Mouse (Mus musculus): ENCODE measurements around the gene Pdlim5. TPM values are rescaled to one million over a fixed set of nuclear protein-coding genes. Genes with fewer than 3 reads are reported as not detected.

Pdlim5 gene
- total RNA-seq, 1 experiment = 38.8 TPM

DNA sequence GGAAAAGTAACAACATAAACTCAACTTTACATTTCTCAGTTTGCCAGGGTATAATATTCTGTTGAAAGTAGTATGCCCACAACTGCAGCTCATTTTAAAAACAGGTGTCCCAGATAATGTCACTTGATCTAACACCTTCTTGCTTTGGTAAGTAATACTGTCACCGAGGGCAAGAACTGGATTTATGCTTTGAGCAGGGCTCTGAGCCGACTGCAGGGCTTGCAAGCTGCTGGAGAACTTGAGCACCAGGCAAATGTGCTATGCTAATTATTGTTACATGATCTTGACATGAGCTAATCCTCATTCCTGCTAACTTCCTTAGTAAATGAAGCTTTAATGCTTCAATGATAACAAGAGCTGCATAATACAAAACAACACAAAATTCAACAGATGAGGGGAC lies 139.1 kb downstream of the Pdlim5 start:
- Histone ChIP-seq H3K9me3 (ENCODE audit: control insufficient read depth, insufficient read depth, low read depth, low read length) (no peaks in the 10 kb centered on the region), H3K9ac (ENCODE audit: insufficient read depth, low read depth, low read length, poor library complexity, severe bottlenecking) (no peak overlapping the region), H3K4me3 (ENCODE audit: insufficient read depth in 1 of 2, low read depth in 1 of 2, low read length in 2 of 2, poor library complexity in 1 of 2, severe bottlenecking in 1 of 2) (no peak overlapping the region), H3K27ac (ENCODE audit: insufficient read depth, low read depth, low read length, poor library complexity, severe bottlenecking) (no peak overlapping the region), H3K4me1 (ENCODE audit: control insufficient read depth in 2 of 2, insufficient read depth in 2 of 2, low read length in 2 of 2, poor library complexity in 1 of 2) (no peaks in the 10 kb centered on the region), H3K36me3 (ENCODE audit: control insufficient read depth, insufficient read depth, low read length, poor library complexity, severe bottlenecking) (no peaks in the 10 kb centered on the region)
- in situ Hi-C loops (cut with MboI; ENCODE audit: low sequenced_read_pairs in 2 of 2, unreplicated experiment in 2 of 2) = loop anchor here in 1 of 2 experiments (25.0 kb wide), 1 partner anchor 394 kb away; no protein-coding TSS in a partner anchor
- no peak for DNase-seq (ENCODE audit: low read depth, low spot score)
- TF ChIP-seq ZC3H11A (IDR thresholded peaks at IDR 0.05; ENCODE audit: borderline replicate concordance, low read depth, low read length) (no peak), HCFC1 (IDR thresholded peaks at IDR 0.05; ENCODE audit: borderline replicate concordance, insufficient read depth, low read length) (no peak), MAFK (IDR thresholded peaks at IDR 0.05; ENCODE audit: insufficient read depth, low read depth, low read length) (no peak), CHD2 (IDR thresholded peaks at IDR 0.05; ENCODE audit: low read depth, low read length) (no peak), ZNF384 (IDR thresholded peaks at IDR 0.05; ENCODE audit: low read depth, low read length) (no peak)

- no peaks in the 10 kb centered on the region for H3K36me3 ChIP-seq (ENCODE audit: control insufficient read depth, insufficient read depth, low read length, poor library complexity, severe bottlenecking)
- no peak overlapping the region for H3K4me3 ChIP-seq (ENCODE audit: insufficient read depth in 1 of 2, low read depth in 1 of 2, low read length in 2 of 2, poor library complexity in 1 of 2, severe bottlenecking in 1 of 2)
- H3K27ac ChIP-seq (ENCODE audit: insufficient read depth, low read depth, low read length, poor library complexity, severe bottlenecking) = no peak overlapping the region
- TF ChIP-seq CHD2 (IDR thresholded peaks at IDR 0.05; ENCODE audit: low read depth, low read length) (no peak), ZC3H11A (IDR thresholded peaks at IDR 0.05; ENCODE audit: borderline replicate concordance, low read depth, low read length) (no peak), ZNF384 (IDR thresholded peaks at IDR 0.05; ENCODE audit: low read depth, low read length) (no peak), HCFC1 (IDR thresholded peaks at IDR 0.05; ENCODE audit: borderline replicate concordance, insufficient read depth, low read length) (no peak), MAFK (IDR thresholded peaks at IDR 0.05; ENCODE audit: insufficient read depth, low read depth, low read length) (no peak)
- no peak overlapping the region for H3K9ac ChIP-seq (ENCODE audit: insufficient read depth, low read depth, low read length, poor library complexity, severe bottlenecking)
- H3K9me3 ChIP-seq (ENCODE audit: control insufficient read depth, insufficient read depth, low read depth, low read length) = no peaks in the 10 kb centered on the region
- H3K4me1 ChIP-seq (ENCODE audit: control insufficient read depth in 2 of 2, insufficient read depth in 2 of 2, low read length in 2 of 2, poor library complexity in 1 of 2) = no peaks in the 10 kb centered on the region
- in situ Hi-C loops (cut with MboI; ENCODE audit: low sequenced_read_pairs in 2 of 2, unreplicated experiment in 2 of 2) = loop anchor here in 1 of 2 experiments (25.0 kb wide), 1 partner anchor 390 kb away; no protein-coding TSS in a partner anchor
- DNase-seq (ENCODE audit: low read depth, low spot score) = no peak
Measured at GRCm38 (mm10) chr3:142252086-142252485, 143.4 kb downstream of the Pdlim5 start.

GRCm38 (mm10) chr3:142249458-142249857 lies 146.0 kb downstream of the Pdlim5 start:
- DNase-seq (ENCODE audit: low read depth, low spot score) = no peak
- Histone ChIP-seq H3K4me1 (ENCODE audit: control insufficient read depth in 2 of 2, insufficient read depth in 2 of 2, low read length in 2 of 2, poor library complexity in 1 of 2) (no peaks in the 10 kb centered on the region), H3K9me3 (ENCODE audit: control insufficient read depth, insufficient read depth, low read depth, low read length) (no peaks in the 10 kb centered on the region), H3K36me3 (ENCODE audit: control insufficient read depth, insufficient read depth, low read length, poor library complexity, severe bottlenecking) (no peaks in the 10 kb centered on the region), H3K27ac (ENCODE audit: insufficient read depth, low read depth, low read length, poor library complexity, severe bottlenecking) (no peak overlapping the region), H3K9ac (ENCODE audit: insufficient read depth, low read depth, low read length, poor library complexity, severe bottlenecking) (no peak overlapping the region), H3K4me3 (ENCODE audit: insufficient read depth in 1 of 2, low read depth in 1 of 2, low read length in 2 of 2, poor library complexity in 1 of 2, severe bottlenecking in 1 of 2) (no peak overlapping the region)
- in situ Hi-C loops (cut with MboI; ENCODE audit: low sequenced_read_pairs in 2 of 2, unreplicated experiment in 2 of 2) = no loop called here
- TF ChIP-seq HCFC1 (IDR thresholded peaks at IDR 0.05; ENCODE audit: borderline replicate concordance, insufficient read depth, low read length) (no peak), ZNF384 (IDR thresholded peaks at IDR 0.05; ENCODE audit: low read depth, low read length) (no peak), CHD2 (IDR thresholded peaks at IDR 0.05; ENCODE audit: low read depth, low read length) (no peak), MAFK (IDR thresholded peaks at IDR 0.05; ENCODE audit: insufficient read depth, low read depth, low read length) (no peak), ZC3H11A (IDR thresholded peaks at IDR 0.05; ENCODE audit: borderline replicate concordance, low read depth, low read length) (no peak)

GRCm38 (mm10) chr3:142243263-142243662 lies 152.2 kb downstream of the Pdlim5 start:
- Histone ChIP-seq H3K9ac (ENCODE audit: insufficient read depth, low read depth, low read length, poor library complexity, severe bottlenecking) (no peak overlapping the region), H3K36me3 (ENCODE audit: control insufficient read depth, insufficient read depth, low read length, poor library complexity, severe bottlenecking) (no peaks in the 10 kb centered on the region; the same call in 1 of the 2 replicates), H3K9me3 (ENCODE audit: control insufficient read depth, insufficient read depth, low read depth, low read length) (no peaks in the 10 kb centered on the region), H3K4me3 (ENCODE audit: insufficient read depth in 1 of 2, low read depth in 1 of 2, low read length in 2 of 2, poor library complexity in 1 of 2, severe bottlenecking in 1 of 2) (no peak overlapping the region), H3K27ac (ENCODE audit: insufficient read depth, low read depth, low read length, poor library complexity, severe bottlenecking) (no peak overlapping the region), H3K4me1 (ENCODE audit: control insufficient read depth in 2 of 2, insufficient read depth in 2 of 2, low read length in 2 of 2, poor library complexity in 1 of 2) (no peaks in the 10 kb centered on the region)
- DNase-seq (ENCODE audit: low read depth, low spot score) = no peak
- TF ChIP-seq ZC3H11A (IDR thresholded peaks at IDR 0.05; ENCODE audit: borderline replicate concordance, low read depth, low read length) (no peak), HCFC1 (IDR thresholded peaks at IDR 0.05; ENCODE audit: borderline replicate concordance, insufficient read depth, low read length) (no peak), ZNF384 (IDR thresholded peaks at IDR 0.05; ENCODE audit: low read depth, low read length) (no peak), MAFK (IDR thresholded peaks at IDR 0.05; ENCODE audit: insufficient read depth, low read depth, low read length) (no peak), CHD2 (IDR thresholded peaks at IDR 0.05; ENCODE audit: low read depth, low read length) (no peak)
- in situ Hi-C loops (cut with MboI; ENCODE audit: low sequenced_read_pairs in 2 of 2, unreplicated experiment in 2 of 2) = no loop called here

- Histone ChIP-seq H3K4me1 (ENCODE audit: control insufficient read depth in 2 of 2, insufficient read depth in 2 of 2, low read length in 2 of 2, poor library complexity in 1 of 2) (no peaks in the 10 kb centered on the region), H3K4me3 (ENCODE audit: insufficient read depth in 1 of 2, low read depth in 1 of 2, low read length in 2 of 2, poor library complexity in 1 of 2, severe bottlenecking in 1 of 2) (no peak overlapping the region), H3K9ac (ENCODE audit: insufficient read depth, low read depth, low read length, poor library complexity, severe bottlenecking) (no peak overlapping the region), H3K36me3 (ENCODE audit: control insufficient read depth, insufficient read depth, low read length, poor library complexity, severe bottlenecking) (no peaks in the 10 kb centered on the region; the same call in 1 of the 2 replicates), H3K9me3 (ENCODE audit: control insufficient read depth, insufficient read depth, low read depth, low read length) (no peaks in the 10 kb centered on the region), H3K27ac (ENCODE audit: insufficient read depth, low read depth, low read length, poor library complexity, severe bottlenecking) (no peak overlapping the region)
- DNase-seq (ENCODE audit: low read depth, low spot score) = no peak
- TF ChIP-seq ZC3H11A (IDR thresholded peaks at IDR 0.05; ENCODE audit: borderline replicate concordance, low read depth, low read length) = no peak
- no peak for TF ChIP-seq HCFC1 (IDR thresholded peaks at IDR 0.05; ENCODE audit: borderline replicate concordance, insufficient read depth, low read length)
- TF ChIP-seq ZNF384 (IDR thresholded peaks at IDR 0.05; ENCODE audit: low read depth, low read length) = no peak
- TF ChIP-seq MAFK (IDR thresholded peaks at IDR 0.05; ENCODE audit: insufficient read depth, low read depth, low read length) = no peak
- TF ChIP-seq CHD2 (IDR thresholded peaks at IDR 0.05; ENCODE audit: low read depth, low read length) = no peak
- in situ Hi-C loops (cut with MboI; ENCODE audit: low sequenced_read_pairs in 2 of 2, unreplicated experiment in 2 of 2) = no loop called here
Measured at GRCm38 (mm10) chr3:142239298-142239697, 156.2 kb downstream of the Pdlim5 start.
